Mouse (Mus musculus) brain, embryonic 18.5 days (tissue): Measurements from ENCODE around the gene Kcnk12.

Source experiments
- DNase-seq: peaks from one replicate; pipeline ENCODE4 v3.0.0-alpha.2; 2012; ENCODE audit warnings: low read depth, low spot score

Kcnk12 gene

GRCm38 (mm10) chr17:87698996-87699765 is 98.6 kb downstream of the Kcnk12 start:
- no peak for DNase-seq

GRCm38 (mm10) chr17:87696814-87697213 is 101.0 kb downstream of the Kcnk12 start:
- no peak for DNase-seq

GRCm38 (mm10) chr17:87695874-87696465 is 101.8 kb downstream of the Kcnk12 start:
- DNase-seq = no peak
